Mouse (Mus musculus): ENCODE measurements at regions not wholly inside any gene's neighbourhood (a gene's known extent, or its start where the extent isn't known, plus 50 kb on each side); places are given as distances from the start of the nearest gene placed in this dataset.
A peak's percentile ranks its signal among the peaks of the same experiment; 100 is the strongest.

GRCm38 (mm10) chr1:13789318-13790085, 2303.6 kb downstream of the 4930444P10Rik start:
- no peak for ATAC-seq (ENCODE audit: insufficient number of reproducible peaks, low FRiP score, low TSS enrichment, low read depth)
- Histone ChIP-seq H3K9ac (ENCODE audit: low read length) (no peak overlapping the region), H3K4me3 (ENCODE audit: low read depth, low read length) (no peak overlapping the region)

GRCm38 (mm10) chr1:13787016-13787415, 2306.1 kb downstream of the 4930444P10Rik start:
- no peak overlapping the region for H3K27ac ChIP-seq (replicated peaks; ENCODE audit: low read depth, low read length)
- H3K4me2 ChIP-seq (ENCODE audit: low read depth, severe bottlenecking) = no peak overlapping the region
- no peaks in the 10 kb centered on the region for H3K9me3 ChIP-seq (ENCODE audit: control insufficient read depth, low read length)
- no peak for ATAC-seq (ENCODE audit: insufficient number of reproducible peaks, low FRiP score, low TSS enrichment, low read depth)
- no peaks in the 10 kb centered on the region for H3K27me3 ChIP-seq (ENCODE audit: control insufficient read depth, insufficient read depth, low read length)
- no peak overlapping the region for H3K9ac ChIP-seq (ENCODE audit: low read length)
- WGBS = 73% methylated on average over 2 of the region's 2 CpGs
- no peak overlapping the region for H3K4me3 ChIP-seq (ENCODE audit: low read depth, low read length)
- H3K4me1 ChIP-seq (ENCODE audit: control insufficient read depth, insufficient read depth, low read length) = no peaks in the 10 kb centered on the region
- no peaks in the 10 kb centered on the region for H3K36me3 ChIP-seq (ENCODE audit: control insufficient read depth, insufficient read depth, low read length)
- no peak for DNase-seq (ENCODE audit: low spot score)

More at GRCm38 (mm10) chr1:13789318-13790085, 2303.6 kb downstream of the 4930444P10Rik start:
- H3K9me3 ChIP-seq (ENCODE audit: control insufficient read depth, low read length) = 0 out of 2 replicates have a peak, but pooled peaks cover 2% of the 10 kb centered on the region
- H3K36me3 ChIP-seq (ENCODE audit: control insufficient read depth, insufficient read depth, low read length) = no peaks in the 10 kb centered on the region
- WGBS = 45% methylated on average over 13 of the region's 13 CpGs
- no peaks in the 10 kb centered on the region for H3K4me1 ChIP-seq (ENCODE audit: control insufficient read depth, insufficient read depth, low read length)
- H3K27ac ChIP-seq (replicated peaks; ENCODE audit: low read depth, low read length) = no peak overlapping the region
- no peak overlapping the region for H3K4me2 ChIP-seq (ENCODE audit: low read depth, severe bottlenecking)
- no peaks in the 10 kb centered on the region for H3K27me3 ChIP-seq (ENCODE audit: control insufficient read depth, insufficient read depth, low read length)
- DNase-seq (ENCODE audit: low spot score) = peak; percentile 89

GRCm38 (mm10) chr1:13784396-13784795, 2308.7 kb downstream of the 4930444P10Rik start:
- no peaks in the 10 kb centered on the region for H3K9me3 ChIP-seq (ENCODE audit: control insufficient read depth, low read length)
- H3K27ac ChIP-seq (replicated peaks; ENCODE audit: low read depth, low read length) = no peak overlapping the region
- WGBS = 11% methylated on average over 4 of the region's 4 CpGs
- H3K27me3 ChIP-seq (ENCODE audit: control insufficient read depth, insufficient read depth, low read length) = no peaks in the 10 kb centered on the region
- H3K36me3 ChIP-seq (ENCODE audit: control insufficient read depth, insufficient read depth, low read length) = no peaks in the 10 kb centered on the region
- no peaks in the 10 kb centered on the region for H3K4me1 ChIP-seq (ENCODE audit: control insufficient read depth, insufficient read depth, low read length)
- ATAC-seq (ENCODE audit: insufficient number of reproducible peaks, low FRiP score, low TSS enrichment, low read depth) (no peak), DNase-seq (ENCODE audit: low spot score) (peak; percentile 63)
- H3K4me3 ChIP-seq (ENCODE audit: low read depth, low read length) = no peak overlapping the region
- no peak overlapping the region for H3K4me2 ChIP-seq (ENCODE audit: low read depth, severe bottlenecking)
- no peak overlapping the region for H3K9ac ChIP-seq (ENCODE audit: low read length)

DNA sequence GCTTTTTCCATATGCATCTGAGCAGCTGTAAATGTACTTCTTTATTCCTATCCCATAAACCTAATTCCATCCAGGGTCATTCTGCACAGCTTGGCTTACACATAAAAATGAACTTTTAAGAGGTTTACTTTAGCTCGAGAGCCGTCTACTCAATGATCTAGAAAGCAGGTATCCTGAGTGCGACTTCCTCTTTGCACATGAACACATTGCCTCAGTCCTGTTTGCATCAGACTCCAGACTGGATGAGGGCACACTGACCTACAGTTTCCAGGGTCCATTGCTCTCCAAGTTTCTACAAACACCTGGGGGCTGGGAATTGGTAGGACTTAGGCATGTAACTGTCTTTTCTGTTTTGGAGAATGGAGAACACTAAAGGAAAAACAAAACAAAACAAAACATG, 2310.5 kb downstream of the 4930444P10Rik start:
- no peaks in the 10 kb centered on the region for H3K36me3 ChIP-seq (ENCODE audit: control insufficient read depth, insufficient read depth, low read length)
- WGBS = 63% methylated on average over 3 of the region's 3 CpGs
- no peak overlapping the region for H3K9ac ChIP-seq (ENCODE audit: low read length)
- H3K9me3 ChIP-seq (ENCODE audit: control insufficient read depth, low read length) = no peaks in the 10 kb centered on the region
- H3K4me2 ChIP-seq (ENCODE audit: low read depth, severe bottlenecking) = no peak overlapping the region
- H3K27ac ChIP-seq (replicated peaks; ENCODE audit: low read depth, low read length) = no peak overlapping the region
- ATAC-seq (ENCODE audit: insufficient number of reproducible peaks, low FRiP score, low TSS enrichment, low read depth) = no peak
- no peak for DNase-seq (ENCODE audit: low spot score)
- no peak overlapping the region for H3K4me3 ChIP-seq (ENCODE audit: low read depth, low read length)
- no peaks in the 10 kb centered on the region for H3K27me3 ChIP-seq (ENCODE audit: control insufficient read depth, insufficient read depth, low read length)
- no peaks in the 10 kb centered on the region for H3K4me1 ChIP-seq (ENCODE audit: control insufficient read depth, insufficient read depth, low read length)

GRCm38 (mm10) chr1:13772106-13772505, 2321.0 kb downstream of the 4930444P10Rik start:
- H3K4me3 ChIP-seq (ENCODE audit: low read depth, low read length) = no peak overlapping the region
- WGBS = 58% methylated on average over 2 of the region's 2 CpGs
- peaks cover 9% of the 10 kb centered on the region for H3K4me1 ChIP-seq (ENCODE audit: control insufficient read depth, insufficient read depth, low read length)
- no peaks in the 10 kb centered on the region for H3K9me3 ChIP-seq (ENCODE audit: control insufficient read depth, low read length)
- no peak overlapping the region for H3K4me2 ChIP-seq (ENCODE audit: low read depth, severe bottlenecking)
- H3K27ac ChIP-seq (replicated peaks; ENCODE audit: low read depth, low read length) = no peak overlapping the region
- no peaks in the 10 kb centered on the region for H3K36me3 ChIP-seq (ENCODE audit: control insufficient read depth, insufficient read depth, low read length)
- H3K27me3 ChIP-seq (ENCODE audit: control insufficient read depth, insufficient read depth, low read length) = no peaks in the 10 kb centered on the region
- DNase-seq (ENCODE audit: low spot score) (no peak), ATAC-seq (ENCODE audit: insufficient number of reproducible peaks, low FRiP score, low TSS enrichment, low read depth) (no peak)
- H3K9ac ChIP-seq (ENCODE audit: low read length) = no peak overlapping the region

- peaks cover 9% of the 10 kb centered on the region for H3K4me1 ChIP-seq (ENCODE audit: control insufficient read depth, insufficient read depth, low read length)
- WGBS = 36% methylated on average over 10 of the region's 10 CpGs
- ATAC-seq (ENCODE audit: insufficient number of reproducible peaks, low FRiP score, low TSS enrichment, low read depth) (peak; percentile 86), DNase-seq (ENCODE audit: low spot score) (peak; percentile 45)
- H3K36me3 ChIP-seq (ENCODE audit: control insufficient read depth, insufficient read depth, low read length) = no peaks in the 10 kb centered on the region
- H3K27me3 ChIP-seq (ENCODE audit: control insufficient read depth, insufficient read depth, low read length) = no peaks in the 10 kb centered on the region
- H3K9me3 ChIP-seq (ENCODE audit: control insufficient read depth, low read length) = no peaks in the 10 kb centered on the region
- no peak overlapping the region for H3K4me3 ChIP-seq (ENCODE audit: low read depth, low read length)
- no peak overlapping the region for H3K4me2 ChIP-seq (ENCODE audit: low read depth, severe bottlenecking)
- no peak overlapping the region for H3K27ac ChIP-seq (replicated peaks; ENCODE audit: low read depth, low read length)
- H3K9ac ChIP-seq (ENCODE audit: low read length) = no peak overlapping the region
These were observed 2322.1 kb downstream of the 4930444P10Rik start for GRCm38 (mm10) chr1:13771014-13771463.

GRCm38 (mm10) chr1:13752479-13752878, 2338.6 kb downstream of the A830018L16Rik start:
- no peak for ATAC-seq (ENCODE audit: insufficient number of reproducible peaks, low FRiP score, low TSS enrichment, low read depth)
- H3K36me3 ChIP-seq (ENCODE audit: control insufficient read depth, insufficient read depth, low read length) = no peaks in the 10 kb centered on the region
- no peaks in the 10 kb centered on the region for H3K9me3 ChIP-seq (ENCODE audit: control insufficient read depth, low read length)
- H3K4me1 ChIP-seq (ENCODE audit: control insufficient read depth, insufficient read depth, low read length) = no peaks in the 10 kb centered on the region
- H3K27me3 ChIP-seq (ENCODE audit: control insufficient read depth, insufficient read depth, low read length) = no peaks in the 10 kb centered on the region
- no peak overlapping the region for H3K9ac ChIP-seq (ENCODE audit: low read length)
- no peak overlapping the region for H3K4me3 ChIP-seq (ENCODE audit: low read depth, low read length)
- no peak overlapping the region for H3K27ac ChIP-seq (replicated peaks; ENCODE audit: low read depth, low read length)
- no peak for DNase-seq (ENCODE audit: low spot score)
- 90% methylated on average over 1 of the region's 1 CpGs for WGBS
- no peak overlapping the region for H3K4me2 ChIP-seq (ENCODE audit: low read depth, severe bottlenecking)

DNA sequence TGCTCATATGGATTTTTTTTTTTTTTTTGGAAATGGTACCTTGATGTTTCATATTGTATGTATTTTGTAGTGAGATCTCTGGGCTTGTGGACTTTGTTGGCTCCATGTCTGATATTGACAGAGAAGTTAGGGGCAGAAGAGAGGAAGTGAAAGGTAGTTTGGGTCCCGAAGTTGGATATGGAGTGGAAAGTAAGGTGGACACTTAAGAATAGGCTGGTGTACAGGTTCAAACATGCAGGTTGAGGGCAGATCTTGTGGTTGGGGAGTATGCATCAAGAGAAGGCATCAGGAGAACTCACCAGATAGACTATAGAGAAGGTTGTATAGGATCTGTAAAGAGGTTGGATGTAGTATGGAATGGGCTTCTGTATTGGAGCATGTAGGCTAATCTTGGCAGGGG, 2337.5 kb downstream of the A830018L16Rik start:
- Histone ChIP-seq H3K27ac (replicated peaks; ENCODE audit: low read depth, low read length) (no peak overlapping the region), H3K4me2 (ENCODE audit: low read depth, severe bottlenecking) (no peak overlapping the region), H3K9me3 (ENCODE audit: control insufficient read depth, low read length) (no peaks in the 10 kb centered on the region), H3K4me1 (ENCODE audit: control insufficient read depth, insufficient read depth, low read length) (no peaks in the 10 kb centered on the region), H3K27me3 (ENCODE audit: control insufficient read depth, insufficient read depth, low read length) (no peaks in the 10 kb centered on the region), H3K9ac (ENCODE audit: low read length) (no peak overlapping the region), H3K36me3 (ENCODE audit: control insufficient read depth, insufficient read depth, low read length) (no peaks in the 10 kb centered on the region), H3K4me3 (ENCODE audit: low read depth, low read length) (no peak overlapping the region)
- 91% methylated on average over 1 of the region's 1 CpGs for whole genome bisulfite sequencing
- DNase-seq (ENCODE audit: low spot score) = no peak
- ATAC-seq (ENCODE audit: insufficient number of reproducible peaks, low FRiP score, low TSS enrichment, low read depth) = no peak
